Mouse (Mus musculus): ENCODE results near the gene Slc22a23. TPM values are rescaled to one million over a fixed set of nuclear protein-coding genes. Genes with fewer than 3 reads are reported as not detected.

Gene Slc22a23
- total and polyA plus RNA-seq, 2 experiments from 2014 or later: 10.3 to 87.9 TPM

- ATAC-seq (no peak), DNase-seq (no peak)
- no peaks in the 10 kb centered on the region for H3K36me3 ChIP-seq (ENCODE audit: insufficient read depth)
- H3K4me2 ChIP-seq (ENCODE audit: low read depth): no peak overlapping the region
- H3K9ac ChIP-seq: no peak overlapping the region
- 45% methylated on average over 3 of the region's 3 CpGs for WGBS
- no peak overlapping the region for H3K4me3 ChIP-seq (ENCODE audit: low read depth, low read length)
- H3K9me3 ChIP-seq (ENCODE audit: low read length): no peaks in the 10 kb centered on the region
- no peaks in the 10 kb centered on the region for H3K27me3 ChIP-seq (ENCODE audit: insufficient read depth, low read length)
- peaks cover 5% of the 10 kb centered on the region; the same call in 1 of the 2 replicates for H3K4me1 ChIP-seq (ENCODE audit: insufficient read depth)
- no peak for TF ChIP-seq CTCF (IDR thresholded peaks at IDR 0.05; ENCODE audit: low read depth)
- no peak overlapping the region for H3K27ac ChIP-seq (ENCODE audit: low read depth, low read length)
Observed at GRCm38 (mm10) chr13:34240087-34240428, 104.9 kb downstream of the Slc22a23 start.

DNA sequence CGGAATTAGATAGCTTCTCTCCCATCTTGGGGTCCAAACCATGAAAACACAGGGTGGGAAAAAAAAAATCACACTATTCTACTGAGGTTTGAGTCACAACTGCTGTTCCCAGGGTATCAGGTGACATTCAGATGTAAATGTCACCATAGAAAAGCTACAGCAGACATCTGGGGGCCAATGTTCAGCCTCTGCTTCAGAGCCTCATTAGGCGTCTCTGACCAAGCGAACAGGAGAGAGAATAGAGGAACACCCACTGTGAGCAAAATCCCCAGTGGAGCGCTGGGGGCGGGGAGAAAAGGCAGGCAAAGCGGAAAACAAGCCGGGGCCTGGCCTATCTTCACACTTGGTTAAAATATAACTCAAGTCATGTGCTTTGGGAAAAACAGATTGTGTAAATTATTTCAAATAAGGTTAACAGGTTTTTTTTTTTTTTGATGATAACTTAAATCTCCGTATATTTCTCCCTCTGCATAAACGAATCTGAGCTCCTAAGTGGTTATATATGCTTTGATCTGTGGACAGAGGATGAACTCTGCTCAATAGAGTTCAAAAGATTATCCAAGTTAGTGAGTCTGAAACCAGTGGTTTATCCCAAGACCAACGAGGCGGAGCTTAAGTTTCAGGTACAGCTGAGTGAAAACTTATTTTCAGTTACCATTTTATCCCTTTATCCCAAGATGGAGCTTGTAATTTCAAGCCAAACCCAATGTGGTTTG, 105.5 kb downstream of the Slc22a23 start:
- DNase-seq (no peak), ATAC-seq (no peak; the same call in 1 of the 2 replicates)
- H3K4me1 ChIP-seq (ENCODE audit: insufficient read depth): peaks cover 5% of the 10 kb centered on the region; the same call in 1 of the 2 replicates
- H3K9me3 ChIP-seq (ENCODE audit: low read length): no peaks in the 10 kb centered on the region
- TF ChIP-seq CTCF (IDR thresholded peaks at IDR 0.05; ENCODE audit: low read depth): no peak
- H3K9ac ChIP-seq: no peak overlapping the region
- H3K27me3 ChIP-seq (ENCODE audit: insufficient read depth, low read length): no peaks in the 10 kb centered on the region
- H3K36me3 ChIP-seq (ENCODE audit: insufficient read depth): no peaks in the 10 kb centered on the region
- 13% methylated on average over 11 of the region's 11 CpGs for WGBS
- H3K4me2 ChIP-seq (ENCODE audit: low read depth): no peak overlapping the region
- H3K4me3 ChIP-seq (ENCODE audit: low read depth, low read length): no peak overlapping the region
- H3K27ac ChIP-seq (ENCODE audit: low read depth, low read length): no peak overlapping the region

GRCm38 (mm10) chr13:34238646-34239290, 106.2 kb downstream of the Slc22a23 start:
- Histone ChIP-seq H3K4me1 (ENCODE audit: insufficient read depth) (peaks cover 5% of the 10 kb centered on the region; the same call in 1 of the 2 replicates), H3K36me3 (ENCODE audit: insufficient read depth) (no peaks in the 10 kb centered on the region), H3K4me3 (ENCODE audit: low read depth, low read length) (no peak overlapping the region), H3K27me3 (ENCODE audit: insufficient read depth, low read length) (no peaks in the 10 kb centered on the region), H3K9ac (no peak overlapping the region), H3K9me3 (ENCODE audit: low read length) (no peaks in the 10 kb centered on the region), H3K4me2 (ENCODE audit: low read depth) (no peak overlapping the region), H3K27ac (ENCODE audit: low read depth, low read length) (0 out of 2 replicates have a peak overlapping the region, but pooled peaks have one; percentile 0)
- 10% methylated on average over 14 of the region's 14 CpGs for WGBS
- DNase-seq (peak; percentile 36), ATAC-seq (peak; percentile 72)
- no peak for TF ChIP-seq CTCF (IDR thresholded peaks at IDR 0.05; ENCODE audit: low read depth)

DNA sequence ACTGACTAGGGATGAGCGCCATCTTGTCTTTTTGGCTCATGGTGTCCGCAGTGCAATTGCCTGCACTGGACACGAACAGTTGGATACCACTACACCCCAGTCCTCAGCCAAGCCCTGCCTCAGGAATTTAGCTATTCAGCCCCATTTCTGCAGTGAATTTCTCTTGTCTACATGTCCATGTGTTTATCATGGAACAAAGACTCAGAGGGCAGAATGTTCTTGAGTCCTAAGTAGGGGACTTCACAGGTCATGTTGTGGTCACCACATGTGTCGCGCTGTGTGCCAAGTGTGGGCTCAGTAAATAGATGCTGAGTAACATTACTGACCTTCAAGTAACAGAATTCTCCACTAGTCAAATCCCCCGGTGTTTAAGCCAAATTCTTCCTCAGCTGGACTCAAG, 109.9 kb downstream of the Slc22a23 start:
- 95% methylated on average over 6 of the region's 6 CpGs for WGBS
- no peaks in the 10 kb centered on the region for H3K36me3 ChIP-seq (ENCODE audit: insufficient read depth)
- H3K4me2 ChIP-seq (ENCODE audit: low read depth): no peak overlapping the region
- no peak for ATAC-seq
- no peaks in the 10 kb centered on the region for H3K9me3 ChIP-seq (ENCODE audit: low read length)
- H3K4me3 ChIP-seq (ENCODE audit: low read depth, low read length): no peak overlapping the region
- H3K27me3 ChIP-seq (ENCODE audit: insufficient read depth, low read length): no peaks in the 10 kb centered on the region
- no peak overlapping the region for H3K27ac ChIP-seq (ENCODE audit: low read depth, low read length)
- no peak for TF ChIP-seq CTCF (IDR thresholded peaks at IDR 0.05; ENCODE audit: low read depth)
- no peak overlapping the region for H3K9ac ChIP-seq
- H3K4me1 ChIP-seq (ENCODE audit: insufficient read depth): peaks cover 5% of the 10 kb centered on the region; the same call in 1 of the 2 replicates
- DNase-seq: no peak

GRCm38 (mm10) chr13:34234439-34234838, 110.5 kb downstream of the Slc22a23 start:
- 44% methylated on average over 5 of the region's 5 CpGs for WGBS
- H3K27ac ChIP-seq (ENCODE audit: low read depth, low read length): no peak overlapping the region
- no peak for ATAC-seq
- H3K27me3 ChIP-seq (ENCODE audit: insufficient read depth, low read length): no peaks in the 10 kb centered on the region
- no peak overlapping the region for H3K4me3 ChIP-seq (ENCODE audit: low read depth, low read length)
- no peak for DNase-seq
- H3K9ac ChIP-seq: no peak overlapping the region
- no peaks in the 10 kb centered on the region for H3K36me3 ChIP-seq (ENCODE audit: insufficient read depth)
- no peak overlapping the region for H3K4me2 ChIP-seq (ENCODE audit: low read depth)
- H3K9me3 ChIP-seq (ENCODE audit: low read length): no peaks in the 10 kb centered on the region
- no peak for TF ChIP-seq CTCF (IDR thresholded peaks at IDR 0.05; ENCODE audit: low read depth)
- H3K4me1 ChIP-seq (ENCODE audit: insufficient read depth): peaks cover 6% of the 10 kb centered on the region; the same call in 1 of the 2 replicates

- no peaks in the 10 kb centered on the region for H3K36me3 ChIP-seq (ENCODE audit: insufficient read depth)
- no peak overlapping the region for H3K9ac ChIP-seq
- no peak overlapping the region for H3K4me2 ChIP-seq (ENCODE audit: low read depth)
- DNase-seq (no peak), ATAC-seq (no peak)
- no peak for TF ChIP-seq CTCF (IDR thresholded peaks at IDR 0.05; ENCODE audit: low read depth)
- no peak overlapping the region for H3K27ac ChIP-seq (ENCODE audit: low read depth, low read length)
- 0 out of 2 replicates have a peak, but pooled peaks cover 3% of the 10 kb centered on the region for H3K4me1 ChIP-seq (ENCODE audit: insufficient read depth)
- no peaks in the 10 kb centered on the region for H3K9me3 ChIP-seq (ENCODE audit: low read length)
- no peaks in the 10 kb centered on the region for H3K27me3 ChIP-seq (ENCODE audit: insufficient read depth, low read length)
- no peak overlapping the region for H3K4me3 ChIP-seq (ENCODE audit: low read depth, low read length)
- WGBS: 81% methylated on average over 6 of the region's 6 CpGs
Observed at GRCm38 (mm10) chr13:34232992-34233391, 112.0 kb downstream of the Slc22a23 start.

- H3K4me2 ChIP-seq (ENCODE audit: low read depth): no peak overlapping the region
- DNase-seq (no peak), ATAC-seq (no peak)
- H3K9me3 ChIP-seq (ENCODE audit: low read length): no peaks in the 10 kb centered on the region
- no peak for TF ChIP-seq CTCF (IDR thresholded peaks at IDR 0.05; ENCODE audit: low read depth)
- no peaks in the 10 kb centered on the region for H3K27me3 ChIP-seq (ENCODE audit: insufficient read depth, low read length)
- no peak overlapping the region for H3K9ac ChIP-seq
- no peak overlapping the region for H3K4me3 ChIP-seq (ENCODE audit: low read depth, low read length)
- H3K36me3 ChIP-seq (ENCODE audit: insufficient read depth): no peaks in the 10 kb centered on the region
- 0 out of 2 replicates have a peak, but pooled peaks cover 6% of the 10 kb centered on the region for H3K4me1 ChIP-seq (ENCODE audit: insufficient read depth)
- no peak overlapping the region for H3K27ac ChIP-seq (ENCODE audit: low read depth, low read length)
- WGBS: 71% methylated on average over 4 of the region's 4 CpGs
Observed at GRCm38 (mm10) chr13:34228905-34229304, 116.1 kb downstream of the Slc22a23 start.
